Mouse (Mus musculus): ENCODE measurements around the gene Gm10340.
A peak's percentile ranks its signal among the peaks of the same experiment; 100 is the strongest.
"Not testable (repeated sequence)": the region's sequence is repeated elsewhere in the genome, so short reads cannot be mapped to it uniquely, and the experiment has no call there.

The Gm10340 gene

GRCm38 (mm10) chr14:3133697-3134096 lies at the start of gene Gm10340:
TSS of gene Gm10340 (plus strand) at chr14:3133997.
- not testable (repeated sequence) for DNase-seq (ENCODE audit: low read depth in 2 of 2, low spot score in 2 of 2)

DNA sequence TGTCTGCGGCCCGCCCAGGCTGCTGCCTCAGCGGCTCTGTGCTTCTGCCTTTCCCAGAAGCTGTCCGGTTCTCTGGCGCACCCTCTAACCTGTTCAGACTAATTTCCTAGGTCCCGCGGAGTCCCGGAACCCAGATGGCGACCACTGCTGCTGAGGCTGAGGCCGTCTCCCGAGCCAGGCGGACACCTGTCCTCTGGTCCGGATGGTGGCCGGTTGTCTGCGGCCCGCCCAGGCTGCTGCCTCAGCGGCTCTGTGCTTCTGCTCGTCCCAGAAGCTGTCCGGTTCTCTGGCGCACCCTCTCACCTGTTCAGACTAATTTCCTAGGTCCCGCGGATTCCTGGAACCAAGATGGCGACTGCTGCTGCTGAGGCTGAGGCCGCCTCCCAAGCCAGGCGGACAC lies 17.7 kb upstream of the Gm10340 start:
- peak; percentile 6 to 23 for DNase-seq (ENCODE audit: low read depth in 2 of 2, low spot score in 2 of 2)

- DNase-seq (ENCODE audit: low read depth in 2 of 2, low spot score in 2 of 2): not testable (repeated sequence)
Measured at GRCm38 (mm10) chr14:3187955-3188354, 54.2 kb downstream of the Gm10340 start, which contains the start of gene Gm5795. TSS of gene Gm5795 (plus strand) at chr14:3188255.
